Mouse (Mus musculus) cerebellum, adult 11 months (tissue): Measurements from ENCODE around the gene Cnot6l.

Source experiments
- DNase-seq: peaks from one replicate; pipeline ENCODE4 v3.0.0; 2022

The Cnot6l gene

DNA sequence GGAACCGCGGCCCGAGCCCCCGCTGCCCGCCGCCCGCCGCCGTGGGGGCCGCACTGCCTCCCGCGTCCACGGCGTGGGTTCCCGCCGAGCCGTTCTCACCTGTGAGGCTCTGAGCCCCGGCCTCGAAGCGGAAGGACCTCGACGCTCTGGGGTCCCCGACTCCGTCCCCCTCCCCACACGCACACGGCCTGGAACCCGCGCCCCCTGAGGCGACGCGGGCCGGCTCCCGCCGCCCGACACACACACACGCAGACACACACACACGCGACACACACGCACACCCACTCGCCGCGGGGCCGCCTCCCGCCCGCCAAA lies 2.8 kb downstream of the Cnot6l start:
- DNase-seq, result no peak

DNA sequence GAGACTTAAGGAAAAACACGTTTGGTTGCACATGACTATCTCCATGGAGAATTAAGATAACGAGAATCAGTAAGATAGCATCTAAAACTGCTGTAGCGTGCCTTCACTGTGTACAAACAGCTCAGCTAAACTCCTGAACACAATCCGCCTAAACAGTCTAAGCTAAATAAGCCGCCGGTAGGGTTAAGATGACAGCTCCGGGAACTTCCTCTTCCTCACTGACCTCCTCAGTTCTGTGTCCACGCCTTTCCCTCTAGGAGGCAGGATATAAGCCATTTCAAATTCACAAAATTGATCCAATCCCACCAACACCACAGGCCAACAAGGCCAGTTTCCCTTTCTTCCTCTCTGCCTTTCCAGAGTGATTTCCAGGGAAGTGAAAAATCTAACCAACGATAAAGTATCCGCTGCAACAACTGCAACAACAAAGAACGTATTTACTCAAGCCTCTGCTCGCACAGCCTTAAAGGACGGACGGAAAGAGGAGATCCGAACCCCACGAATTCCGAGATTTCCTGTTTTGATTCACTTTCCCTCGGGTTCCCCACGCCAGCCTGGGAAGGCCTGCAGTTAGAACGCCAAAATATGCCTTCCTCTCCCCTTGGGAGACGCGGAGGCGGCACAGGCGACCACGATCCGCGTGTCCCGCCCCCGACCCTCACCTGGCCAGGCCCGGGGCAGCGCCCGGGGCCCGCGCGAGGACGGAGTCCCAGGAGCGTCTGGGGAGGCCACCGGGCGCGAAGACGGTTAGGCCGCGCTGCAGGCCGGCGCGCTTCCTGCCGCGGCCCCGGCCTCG lies 3.3 kb downstream of the Cnot6l start:
- DNase-seq, result peak; percentile 20

DNA sequence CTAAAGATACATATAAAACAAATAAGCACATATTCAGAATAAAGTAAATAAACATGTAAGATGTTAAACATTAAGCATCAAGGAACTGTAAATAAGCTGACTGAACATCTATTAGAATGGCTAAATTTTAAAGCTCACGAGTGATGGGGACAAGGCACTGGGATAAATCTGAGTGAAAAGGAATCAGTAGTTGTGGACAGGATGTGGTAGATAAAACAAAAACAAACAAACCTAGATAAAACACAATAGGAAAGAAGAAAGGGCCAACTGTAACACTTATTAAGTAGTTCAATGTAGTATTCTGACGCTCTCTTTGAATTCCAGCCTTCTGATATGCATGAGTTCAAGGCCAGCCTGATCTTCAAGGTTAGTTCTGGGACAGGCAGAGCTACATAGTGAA lies 21.6 kb downstream of the Cnot6l start:
- no peak for DNase-seq

DNA sequence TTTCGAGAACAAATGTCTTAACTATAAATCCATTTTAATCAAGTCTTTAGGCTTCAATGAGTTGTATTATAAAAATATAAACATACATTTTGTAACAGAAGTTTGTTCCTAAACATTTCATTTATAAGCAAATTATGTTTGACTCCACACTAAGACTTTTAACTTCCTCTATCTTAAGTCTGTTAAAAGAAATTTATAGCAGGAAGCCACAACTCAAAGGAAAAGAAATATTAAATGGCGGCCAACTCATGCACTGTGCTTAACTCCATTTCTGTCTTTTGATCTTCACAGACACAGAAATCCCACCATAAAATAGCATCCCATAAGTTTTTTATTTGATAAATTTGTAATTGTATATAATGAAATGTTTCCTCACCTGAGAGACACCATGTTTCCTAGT lies 33.3 kb downstream of the Cnot6l start:
- DNase-seq, result no peak

DNA sequence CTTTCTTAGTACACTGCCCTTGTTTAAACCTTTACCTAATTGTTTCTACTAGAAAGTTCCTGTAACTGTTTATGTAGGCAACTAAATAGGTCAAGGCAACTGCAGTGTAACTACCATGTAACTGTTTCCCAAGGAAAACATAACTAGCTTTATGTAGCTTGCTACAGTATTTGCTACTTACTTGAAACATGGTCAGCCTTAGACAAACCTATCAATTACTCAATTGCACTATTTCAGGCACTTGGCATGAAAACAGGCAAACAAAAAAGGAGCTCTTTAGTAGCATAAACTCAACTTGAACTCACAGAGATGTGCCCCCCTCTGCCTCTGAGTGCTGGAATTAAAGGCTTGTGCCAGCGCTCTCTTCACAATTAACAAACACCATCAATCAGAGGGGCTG lies 37.1 kb downstream of the Cnot6l start:
- no peak for DNase-seq

DNA sequence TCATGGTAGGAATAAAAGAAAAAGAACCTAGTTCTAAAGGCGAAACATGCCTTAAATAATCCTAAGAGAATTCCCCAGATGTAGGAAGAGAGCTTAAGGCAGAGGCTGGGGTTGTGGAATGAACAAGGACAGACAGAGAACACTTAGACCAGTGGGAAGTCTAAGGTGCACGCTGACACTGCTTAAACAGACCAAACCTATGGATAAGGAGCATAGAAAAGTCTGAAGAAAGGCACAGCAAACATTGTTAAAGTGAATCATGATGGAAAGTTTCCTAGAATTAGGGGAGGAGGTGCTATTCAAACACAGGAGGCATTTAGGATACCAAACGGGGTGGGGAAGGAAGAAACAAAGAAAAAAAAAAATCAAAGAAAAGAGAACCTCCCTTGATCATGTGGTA lies 49.0 kb downstream of the Cnot6l start:
- no peak for DNase-seq

DNA sequence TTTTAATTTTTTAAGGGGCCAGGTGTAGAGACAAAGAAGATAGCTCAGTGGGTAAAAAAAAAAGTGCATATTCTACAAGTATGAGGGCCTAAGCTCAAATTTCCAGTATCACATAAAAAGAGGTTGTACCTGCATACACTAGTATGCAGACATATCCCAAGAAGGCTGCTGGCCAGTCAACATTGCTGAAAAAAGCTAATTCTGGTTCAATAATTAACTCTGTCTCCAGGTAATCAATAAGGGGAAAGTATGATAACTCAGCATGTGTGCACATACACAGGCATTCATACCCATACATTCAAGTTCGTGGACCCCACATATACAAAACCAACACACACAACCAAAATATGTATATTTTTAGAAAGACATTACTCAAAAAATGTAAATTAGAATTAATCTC lies 59.3 kb downstream of the Cnot6l start:
- no peak for DNase-seq

DNA sequence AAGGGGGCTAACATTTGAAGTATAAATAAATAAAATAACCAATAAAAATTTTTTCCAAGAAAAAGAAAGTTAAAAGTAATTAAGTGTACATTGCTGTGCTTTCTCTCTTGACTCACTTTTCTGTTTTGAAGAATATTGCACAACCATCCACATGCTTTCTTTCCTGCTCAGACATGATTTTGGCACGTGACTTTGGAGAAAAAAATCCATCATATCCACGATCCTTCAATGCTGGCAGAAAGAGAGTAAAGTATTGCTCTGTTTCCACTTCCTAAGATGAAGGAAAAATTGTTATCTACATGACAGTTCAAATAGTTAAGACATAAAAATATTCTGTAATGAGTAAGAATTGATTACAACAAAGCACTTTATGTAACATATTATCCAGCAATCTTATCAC lies 72.5 kb downstream of the Cnot6l start:
- no peak for DNase-seq

DNA sequence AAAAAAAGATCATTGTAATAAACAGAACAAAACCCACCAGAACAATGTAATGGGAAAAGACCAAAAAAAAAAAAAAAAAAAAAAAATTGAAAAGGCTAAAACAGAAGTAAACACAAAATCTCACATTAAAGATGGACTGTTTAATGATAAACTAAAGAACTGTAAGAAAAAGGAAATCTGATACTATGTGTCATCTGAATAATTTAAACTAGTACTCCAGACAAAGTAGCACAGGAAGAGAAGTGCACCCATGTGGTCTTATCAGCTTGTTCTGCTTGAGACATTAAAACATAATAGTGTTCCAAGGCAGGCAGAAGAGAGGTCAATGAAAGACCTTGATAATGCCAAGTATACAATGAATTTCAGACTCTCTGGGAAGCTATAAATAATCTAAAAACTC lies 78.6 kb downstream of the Cnot6l start:
- DNase-seq, result no peak

DNA sequence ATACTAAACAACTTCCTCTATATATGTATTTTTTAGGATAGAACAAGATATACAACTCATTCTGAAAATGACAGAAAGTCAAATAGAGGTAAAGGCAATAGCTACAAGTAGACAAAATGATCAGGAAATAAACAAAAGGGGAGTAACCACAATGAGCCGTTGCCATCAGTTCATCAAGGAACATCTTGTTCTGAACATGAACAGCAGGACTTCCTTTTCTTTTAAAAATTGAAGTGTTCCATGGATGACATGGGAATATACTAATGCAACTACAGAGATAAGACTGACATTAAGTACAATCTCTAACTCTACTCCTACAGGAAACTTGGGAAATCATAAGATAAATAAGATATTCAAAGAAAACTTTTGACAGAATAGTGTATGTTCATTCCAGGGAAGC lies 84.9 kb downstream of the Cnot6l start:
- DNase-seq, result no peak

DNA sequence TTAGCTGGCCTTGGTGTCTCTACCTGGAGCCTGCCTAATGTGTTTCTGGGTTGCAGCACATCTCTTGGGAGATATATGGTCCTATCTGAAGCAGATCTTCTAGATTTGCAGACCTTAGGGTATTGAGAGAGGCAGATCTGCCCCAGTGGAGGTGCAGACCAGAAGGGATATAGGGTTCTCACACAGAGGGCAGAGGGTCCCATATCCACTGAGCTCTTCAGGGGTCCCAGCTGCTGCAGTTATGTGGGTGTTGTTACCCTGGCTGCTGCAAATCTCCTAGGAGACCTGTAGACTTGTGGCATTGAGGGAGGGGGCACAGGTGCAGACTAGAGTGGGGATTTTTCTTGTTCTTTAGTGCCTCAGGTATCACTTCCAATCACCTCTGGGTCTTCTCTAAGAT lies 98.4 kb downstream of the Cnot6l start:
- no peak for DNase-seq

DNA sequence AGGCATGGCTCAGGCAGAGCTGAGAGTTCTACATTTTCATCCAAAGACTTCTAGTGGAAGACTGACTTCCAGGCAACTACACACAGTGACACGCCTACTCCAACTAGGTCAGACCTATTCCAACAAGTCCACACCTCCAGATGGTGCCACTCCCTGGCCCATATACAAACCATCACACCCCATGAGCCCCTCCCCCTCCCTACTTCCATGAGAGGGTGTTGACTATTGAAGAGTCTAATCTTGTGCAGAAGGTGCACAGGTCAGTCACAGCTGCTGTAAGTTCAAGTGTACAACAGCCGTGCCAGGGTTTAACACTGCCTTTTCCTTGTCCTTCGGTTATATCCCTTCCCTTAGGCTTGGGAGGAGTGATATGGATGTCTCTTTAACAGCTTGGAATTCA lies 121.5 kb downstream of the Cnot6l start:
- DNase-seq, result no peak

DNA sequence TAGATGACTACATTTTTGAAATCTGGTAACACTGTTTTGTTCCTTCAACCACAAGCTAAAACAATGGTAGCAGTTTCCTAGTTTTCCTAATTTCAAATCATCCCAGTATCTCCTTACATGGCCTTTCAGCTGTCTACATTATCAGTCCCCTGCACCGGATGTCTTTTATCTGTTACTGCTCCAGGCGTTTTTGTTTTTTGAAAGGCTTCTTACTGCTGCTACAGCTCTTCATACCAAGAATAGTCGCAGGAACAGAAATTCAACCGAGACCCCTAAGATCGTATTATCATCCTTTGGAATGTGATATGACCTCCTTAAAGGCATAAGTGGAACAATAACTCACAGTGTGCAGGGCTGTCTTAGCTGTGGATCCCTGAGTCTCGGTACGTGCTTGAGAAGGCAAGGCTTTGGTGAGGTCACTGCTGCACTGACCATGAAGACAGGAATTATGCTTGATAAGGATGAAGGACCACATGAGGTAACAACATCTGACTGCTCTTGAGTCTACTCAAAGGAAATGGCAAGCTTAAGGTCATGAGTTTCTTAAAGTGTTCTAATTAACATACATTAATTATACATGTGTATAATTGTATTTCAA lies 122.4 kb downstream of the Cnot6l start:
- no peak for DNase-seq

DNA sequence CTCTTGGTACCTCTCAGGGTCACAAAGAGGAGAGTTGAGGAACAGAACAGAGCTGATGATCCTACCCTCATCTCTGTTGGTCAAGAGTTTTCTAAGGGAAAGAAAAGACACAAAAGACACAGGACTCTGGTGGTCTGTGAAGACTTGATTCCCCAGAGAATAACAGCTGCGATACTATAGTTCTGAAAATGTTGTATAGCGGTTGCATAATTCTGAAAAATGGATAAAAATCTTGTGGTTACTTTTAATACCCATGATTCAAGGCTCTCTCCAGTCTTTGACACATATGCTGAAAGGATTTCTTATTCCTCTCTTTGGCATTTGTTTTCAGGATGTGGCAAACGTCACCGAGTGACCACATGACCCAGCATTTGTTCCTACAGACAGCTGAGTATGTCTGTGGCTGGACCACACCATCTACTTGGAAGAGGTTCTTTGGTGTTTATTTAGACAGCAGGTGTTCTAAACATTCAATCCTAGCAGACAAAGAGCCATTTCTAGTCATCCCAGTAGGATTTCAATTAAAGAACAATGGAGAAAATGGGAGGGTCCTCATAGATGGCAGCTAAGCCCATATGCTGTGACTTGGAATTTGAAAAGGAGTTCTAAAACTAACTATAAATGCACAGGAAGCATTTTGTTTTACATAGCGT lies 124.7 kb downstream of the Cnot6l start:
- no peak for DNase-seq

DNA sequence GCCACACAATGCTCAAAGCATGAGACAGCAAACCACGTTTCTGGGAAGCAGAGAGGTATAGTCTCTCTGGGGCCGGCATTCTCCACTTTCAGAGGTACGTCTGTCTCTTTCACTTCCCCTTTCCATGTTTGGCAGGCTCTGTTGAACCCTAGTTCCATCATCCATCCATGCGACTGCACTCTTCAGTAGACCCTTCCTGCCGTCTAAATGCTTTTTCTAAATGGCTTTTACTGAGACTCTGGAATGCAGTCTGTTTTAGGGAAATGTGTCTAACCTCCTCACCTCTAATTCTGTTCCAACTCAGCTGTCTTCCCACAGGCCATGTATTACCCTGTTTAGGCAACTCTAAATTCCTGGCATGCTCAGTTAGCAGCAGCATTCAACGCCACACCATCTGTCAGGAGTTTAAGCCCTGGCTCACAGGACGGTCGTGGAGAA lies 126.3 kb downstream of the Cnot6l start:
- no peak for DNase-seq

DNA sequence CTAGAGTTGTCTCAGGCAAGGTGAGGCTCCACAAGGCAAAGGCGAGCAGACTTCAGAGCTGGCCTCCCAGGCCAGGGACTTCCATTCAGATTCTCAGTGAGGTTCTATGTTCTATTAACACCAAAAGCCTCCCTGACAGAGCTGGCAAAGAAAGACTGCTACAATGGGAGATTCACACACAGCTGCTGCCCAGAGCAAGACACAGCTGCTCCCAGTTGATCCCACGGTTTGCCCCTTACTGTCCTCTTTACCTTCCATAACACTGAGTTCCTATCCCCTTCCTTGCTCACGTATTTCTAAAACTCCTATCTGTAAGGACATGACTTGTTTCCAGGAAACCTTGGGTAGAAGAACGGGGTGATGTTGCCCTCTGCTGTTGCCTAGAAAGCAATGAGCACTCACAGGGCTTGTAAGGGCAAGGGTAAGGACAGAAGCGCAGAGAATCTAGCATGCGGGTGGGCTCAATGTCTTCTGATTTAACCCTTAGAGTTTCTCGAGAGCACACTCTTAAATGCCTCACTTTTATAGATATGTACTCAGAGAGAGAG lies 127.8 kb downstream of the Cnot6l start:
- DNase-seq, result no peak

DNA sequence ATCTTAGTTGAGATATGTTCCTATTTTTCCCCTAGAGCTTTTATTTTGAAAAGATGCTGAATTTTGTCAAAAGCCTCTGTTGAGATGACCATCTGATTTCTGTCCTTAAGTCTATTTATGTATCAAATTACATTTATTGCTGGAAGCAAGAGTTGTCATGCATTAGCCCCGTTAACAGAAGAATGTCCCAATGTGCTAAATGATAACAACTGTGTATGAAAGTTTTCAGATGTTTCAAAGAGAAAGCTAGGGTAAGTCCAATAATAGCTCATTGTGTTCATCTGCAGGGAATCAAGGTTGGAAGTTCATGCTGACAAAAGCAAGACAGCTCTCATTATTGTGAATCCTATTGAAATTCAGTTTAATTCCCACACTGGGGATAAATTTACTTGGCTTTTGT lies 129.9 kb downstream of the Cnot6l start:
- no peak for DNase-seq

DNA sequence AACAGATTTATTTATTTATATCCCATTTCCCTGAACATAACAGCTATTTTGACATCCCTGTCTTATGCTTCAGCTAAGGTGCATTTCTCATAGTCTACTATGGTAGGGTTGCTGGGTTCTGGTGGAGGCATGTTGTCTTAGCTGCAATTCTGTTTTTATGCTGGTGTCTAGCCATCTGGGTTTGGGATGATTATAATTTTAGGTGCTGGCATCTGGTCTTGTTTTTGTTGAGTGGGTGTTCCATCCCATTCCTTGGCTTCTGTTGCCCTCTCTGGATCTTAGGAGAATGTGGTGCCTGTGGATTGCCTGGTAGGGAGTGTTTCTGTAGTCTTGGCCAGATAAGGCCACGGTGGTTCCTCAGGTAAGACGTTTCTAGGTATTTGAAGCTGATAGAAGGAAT lies 134.2 kb downstream of the Cnot6l start:
- DNase-seq, result no peak
